Mouse (Mus musculus) spleen, postnatal 36 days (tissue): ENCODE data around the gene Atp1b1.

ENCODE experiments used
- DNase-seq, 2 experiments: peaks; one replicate each; pipeline ENCODE4 v3.0.0; 2022; ENCODE audit warnings: low spot score in 2 of 2, mixed read lengths in 1 of 2

Gene Atp1b1

GRCm38 (mm10) chr1:164440708-164441407, 17.3 kb downstream of the Atp1b1 start:
- DNase-seq, result no peak

- peak; percentile 39 to 43 for DNase-seq
Measured at GRCm38 (mm10) chr1:164440230-164440629, 17.9 kb downstream of the Atp1b1 start.

- DNase-seq, result no peak
Measured at GRCm38 (mm10) chr1:164436749-164437148, 21.4 kb downstream of the Atp1b1 start.

- DNase-seq, result no peak
Measured at GRCm38 (mm10) chr1:164434049-164434448, 24.1 kb downstream of the Atp1b1 start.

- DNase-seq, result no peak
Measured at GRCm38 (mm10) chr1:164432649-164433048, 25.5 kb downstream of the Atp1b1 start.

- no peak for DNase-seq
Measured at GRCm38 (mm10) chr1:164428644-164429043, 29.5 kb downstream of the Atp1b1 start.

GRCm38 (mm10) chr1:164427777-164428176, 30.4 kb downstream of the Atp1b1 start:
- no peak for DNase-seq

- peak in 1 of 2 experiments; percentile 28 for DNase-seq
Measured at GRCm38 (mm10) chr1:164426227-164426626, 31.9 kb downstream of the Atp1b1 start.

- DNase-seq, result no peak
Measured at GRCm38 (mm10) chr1:164420623-164421354, 37.4 kb downstream of the Atp1b1 start.

- DNase-seq, result no peak
Measured at GRCm38 (mm10) chr1:164419401-164419800, 38.8 kb downstream of the Atp1b1 start.

- no peak for DNase-seq
Measured at GRCm38 (mm10) chr1:164418320-164418719, 39.8 kb downstream of the Atp1b1 start.

- no peak for DNase-seq
Measured at GRCm38 (mm10) chr1:164417604-164418003, 40.6 kb downstream of the Atp1b1 start.

- no peak for DNase-seq
Measured at GRCm38 (mm10) chr1:164416692-164417394, 41.3 kb downstream of the Atp1b1 start.

GRCm38 (mm10) chr1:164415347-164415751, 42.8 kb downstream of the Atp1b1 start:
- no peak for DNase-seq

GRCm38 (mm10) chr1:164413608-164414007, 44.5 kb downstream of the Atp1b1 start:
- DNase-seq, result no peak

- no peak for DNase-seq
Measured at GRCm38 (mm10) chr1:164412906-164413305, 45.2 kb downstream of the Atp1b1 start.

- no peak for DNase-seq
Measured at GRCm38 (mm10) chr1:164411306-164411705, 46.8 kb downstream of the Atp1b1 start.

GRCm38 (mm10) chr1:164408655-164409054, 49.5 kb downstream of the Atp1b1 start:
- DNase-seq, result no peak

- DNase-seq, result no peak
Measured at GRCm38 (mm10) chr1:164406506-164406905, 51.6 kb downstream of the Atp1b1 start.

GRCm38 (mm10) chr1:164405385-164405802, 52.8 kb downstream of the Atp1b1 start:
- DNase-seq, result peak; percentile 12 to 24

GRCm38 (mm10) chr1:164399578-164399977, 58.6 kb downstream of the Atp1b1 start:
- DNase-seq, result no peak

GRCm38 (mm10) chr1:164397672-164398071, 60.5 kb downstream of the Atp1b1 start:
- no peak for DNase-seq
